Mouse (Mus musculus) naive thymus-derived CD4-positive, alpha-beta T cell, adult 2 months (primary cell): ENCODE data around the gene Fth1.

ENCODE experiments used
- DNase-seq: peaks from one replicate; pipeline ENCODE4 v3.0.0-alpha.2; 2011; ENCODE audit warnings: low read depth

Gene Fth1

GRCm38 (mm10) chr19:9992011-9992958 is 11.9 kb downstream of the Fth1 start:
- no peak for DNase-seq

- DNase-seq = peak; percentile 85
Observed at GRCm38 (mm10) chr19:9993036-9993656, 12.7 kb downstream of the Fth1 start.

- no peak for DNase-seq
Observed at GRCm38 (mm10) chr19:9997204-9998062, 17.0 kb downstream of the Fth1 start.

GRCm38 (mm10) chr19:9998063-9998416 is 17.6 kb downstream of the Fth1 start:
- DNase-seq = no peak

- DNase-seq = no peak
Observed at GRCm38 (mm10) chr19:9998736-9999486, 18.5 kb downstream of the Fth1 start.

GRCm38 (mm10) chr19:10000330-10000729 is 19.9 kb downstream of the Fth1 start:
- no peak for DNase-seq

GRCm38 (mm10) chr19:10001206-10001969 is 21.0 kb downstream of the Fth1 start, which contains the start of the genes Best1 and Rab3il1:
TSS of gene Best1 (minus strand) at chr19:10001633.
TSS of gene Rab3il1 (plus strand) at chr19:10001669.
- DNase-seq = no peak

GRCm38 (mm10) chr19:10003696-10004095 is 23.3 kb downstream of the Fth1 start:
- no peak for DNase-seq

GRCm38 (mm10) chr19:10011408-10011807 is 31.0 kb downstream of the Fth1 start:
- no peak for DNase-seq

- no peak for DNase-seq
Observed at GRCm38 (mm10) chr19:10012827-10013278, 32.5 kb downstream of the Fth1 start.

GRCm38 (mm10) chr19:10013348-10013747 is 33.0 kb downstream of the Fth1 start:
- DNase-seq = no peak

GRCm38 (mm10) chr19:10013913-10014312 is 33.5 kb downstream of the Fth1 start:
- no peak for DNase-seq

- DNase-seq = no peak
Observed at GRCm38 (mm10) chr19:10014824-10015223, 34.4 kb downstream of the Fth1 start.

GRCm38 (mm10) chr19:10015442-10015841 is 35.0 kb downstream of the Fth1 start:
- DNase-seq = no peak

- no peak for DNase-seq
Observed at GRCm38 (mm10) chr19:10016151-10016550, 35.8 kb downstream of the Fth1 start.

GRCm38 (mm10) chr19:10017637-10018526 is 37.5 kb downstream of the Fth1 start:
- DNase-seq = peak; percentile 30

GRCm38 (mm10) chr19:10018527-10018818 is 38.1 kb downstream of the Fth1 start:
- no peak for DNase-seq

- no peak for DNase-seq
Observed at GRCm38 (mm10) chr19:10019214-10019760, 38.9 kb downstream of the Fth1 start.

- no peak for DNase-seq
Observed at GRCm38 (mm10) chr19:10021981-10022380, 41.6 kb downstream of the Fth1 start.
